Mouse (Mus musculus): ENCODE results near the gene Tagap.
"Not testable (repeated sequence)": the region's sequence is repeated elsewhere in the genome, so short reads cannot be mapped to it uniquely, and the experiment has no call there.

The Tagap gene

DNA sequence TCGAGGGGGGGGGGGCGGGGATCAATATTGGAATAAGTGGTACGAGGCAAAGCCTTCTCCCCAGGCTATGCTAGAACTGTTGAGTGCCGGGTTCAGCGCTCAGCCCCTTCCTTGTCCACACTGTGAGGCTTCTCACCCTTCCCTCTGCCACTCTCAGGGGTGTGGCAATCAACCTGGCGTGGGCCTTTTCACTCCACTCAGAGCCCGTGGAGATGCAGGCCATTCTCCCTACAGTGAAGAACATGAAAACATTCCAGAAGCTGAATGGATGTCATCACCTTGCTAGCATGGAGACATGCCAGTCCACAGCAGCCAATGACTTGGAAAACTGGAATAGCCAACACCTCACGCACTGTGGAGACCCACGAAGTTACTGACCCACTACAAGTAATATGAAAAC is 10.0 kb upstream of the Tagap start:
- no peak for DNase-seq (ENCODE audit: low spot score)

DNA sequence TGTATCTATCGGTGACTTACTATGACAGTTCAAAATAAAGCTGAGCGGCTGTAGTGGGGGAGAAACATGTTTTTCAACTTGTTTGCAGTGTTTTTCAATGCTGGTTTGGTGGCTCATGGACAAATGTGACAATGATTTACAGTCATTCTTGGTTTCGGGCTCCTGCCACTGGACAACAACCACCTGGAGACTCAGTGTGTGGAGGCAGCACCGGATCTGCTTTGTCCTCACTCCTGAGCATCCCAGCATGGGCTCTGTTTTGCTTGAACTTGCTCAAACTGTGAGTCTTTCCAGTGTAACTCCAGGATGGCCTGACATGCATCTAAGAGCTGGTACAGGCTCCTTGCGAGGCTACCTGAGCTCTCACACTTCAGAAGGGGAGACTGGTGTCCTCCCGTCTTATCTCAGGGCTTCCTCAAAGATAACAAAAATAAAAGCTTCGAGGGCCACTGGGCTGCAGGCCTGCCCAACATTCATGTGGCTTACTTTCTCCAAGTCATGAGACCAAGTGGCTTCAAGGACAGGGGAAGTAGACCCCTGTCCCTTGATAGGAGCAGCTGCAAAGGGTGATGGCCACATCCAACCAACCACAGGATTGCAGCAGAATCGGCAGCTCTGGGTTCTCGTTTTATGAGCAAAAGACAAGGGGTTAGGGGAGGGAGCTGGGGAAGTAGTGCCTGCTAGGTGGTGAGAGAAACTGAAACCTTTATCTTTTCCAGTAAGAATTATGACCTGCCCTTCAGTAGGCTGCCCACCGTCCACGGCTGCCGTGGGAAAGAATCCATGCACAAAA is 8.8 kb upstream of the Tagap start:
- DNase-seq (ENCODE audit: low spot score): no peak

DNA sequence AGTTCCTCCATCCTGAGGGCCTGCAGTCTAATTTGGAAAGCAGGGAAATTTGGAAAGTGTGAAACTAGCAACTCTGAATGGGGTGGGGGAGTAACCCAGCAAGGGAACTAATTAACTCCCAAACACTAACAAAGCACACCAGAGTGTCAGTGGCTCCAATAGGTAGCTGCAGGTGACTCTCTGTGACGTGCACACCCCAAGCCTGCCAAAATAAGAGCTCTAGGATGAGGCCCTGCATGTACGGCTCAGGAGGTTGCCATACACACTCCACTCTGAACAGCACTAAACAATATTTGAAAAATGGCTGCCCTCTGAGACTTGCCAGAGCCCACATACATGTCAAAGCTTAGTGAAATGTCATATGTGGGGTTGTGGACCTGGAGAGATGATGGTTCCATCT is 7.4 kb upstream of the Tagap start:
- no peak for DNase-seq (ENCODE audit: low spot score)

DNA sequence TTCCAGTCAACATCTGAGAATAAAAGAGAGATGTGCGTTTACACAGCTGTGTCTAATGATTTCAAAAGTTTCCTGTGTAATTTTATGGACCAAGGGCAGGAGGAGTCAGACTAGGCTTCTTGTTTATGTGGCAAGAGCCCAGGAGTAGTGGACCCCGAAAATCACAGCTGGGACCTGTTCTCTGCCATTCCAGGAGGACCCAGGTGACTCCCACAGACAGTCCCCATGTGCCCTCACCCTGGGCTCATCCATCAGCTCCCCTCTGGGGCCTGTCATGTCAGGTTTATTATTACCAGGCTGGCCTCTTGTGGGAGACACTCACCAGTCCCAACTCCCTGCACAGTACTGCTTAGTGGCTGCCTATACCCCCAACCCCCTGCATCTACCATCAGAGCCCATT is 6.6 kb upstream of the Tagap start:
- no peak for DNase-seq (ENCODE audit: low spot score)

DNA sequence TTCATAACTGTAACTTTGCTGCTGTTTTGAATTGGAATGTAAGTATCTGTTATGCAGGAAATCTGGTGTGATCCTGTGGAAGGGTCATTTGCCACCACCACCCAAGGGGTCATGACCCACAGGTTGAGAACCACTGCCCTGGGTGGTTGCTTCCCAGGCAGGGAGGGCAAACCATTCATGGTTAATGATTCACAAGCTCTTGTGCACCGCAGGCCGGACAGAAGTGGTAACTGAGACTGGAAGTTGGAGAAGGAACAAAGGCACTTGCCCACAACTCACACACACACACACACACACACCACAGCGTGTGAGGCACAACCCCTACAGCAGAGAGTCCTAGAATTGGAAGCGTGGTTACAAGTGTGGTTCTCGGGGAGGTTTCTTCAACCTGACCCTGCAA is 3.2 kb upstream of the Tagap start:
- no peak for DNase-seq (ENCODE audit: low spot score)

DNA sequence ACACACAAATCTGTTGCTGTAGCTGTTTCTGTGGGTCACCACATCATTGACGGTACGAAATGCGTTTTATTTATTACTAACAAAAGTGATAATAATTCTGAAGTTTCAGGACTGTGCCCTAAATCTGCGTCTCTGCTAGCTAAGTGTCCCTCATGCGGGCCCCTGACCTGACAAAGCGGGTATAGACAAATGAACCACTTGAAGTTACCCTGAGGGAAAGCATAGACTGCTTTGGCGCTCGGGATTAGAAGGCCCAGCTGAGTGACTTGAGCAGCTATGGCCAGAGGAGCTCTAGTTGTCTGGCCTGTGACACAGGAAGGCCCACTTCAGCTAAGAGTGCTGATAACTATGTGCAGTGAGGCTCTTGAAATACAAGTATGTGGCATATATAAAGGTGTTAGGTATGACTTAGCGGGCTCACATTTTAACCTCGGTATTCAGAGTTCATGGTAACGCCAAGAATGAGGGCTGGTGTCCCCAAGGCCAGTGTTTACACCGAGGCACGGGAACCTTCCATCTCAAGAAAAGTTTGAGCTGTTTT is 1.5 kb upstream of the Tagap start:
- DNase-seq (ENCODE audit: low spot score): no peak

DNA sequence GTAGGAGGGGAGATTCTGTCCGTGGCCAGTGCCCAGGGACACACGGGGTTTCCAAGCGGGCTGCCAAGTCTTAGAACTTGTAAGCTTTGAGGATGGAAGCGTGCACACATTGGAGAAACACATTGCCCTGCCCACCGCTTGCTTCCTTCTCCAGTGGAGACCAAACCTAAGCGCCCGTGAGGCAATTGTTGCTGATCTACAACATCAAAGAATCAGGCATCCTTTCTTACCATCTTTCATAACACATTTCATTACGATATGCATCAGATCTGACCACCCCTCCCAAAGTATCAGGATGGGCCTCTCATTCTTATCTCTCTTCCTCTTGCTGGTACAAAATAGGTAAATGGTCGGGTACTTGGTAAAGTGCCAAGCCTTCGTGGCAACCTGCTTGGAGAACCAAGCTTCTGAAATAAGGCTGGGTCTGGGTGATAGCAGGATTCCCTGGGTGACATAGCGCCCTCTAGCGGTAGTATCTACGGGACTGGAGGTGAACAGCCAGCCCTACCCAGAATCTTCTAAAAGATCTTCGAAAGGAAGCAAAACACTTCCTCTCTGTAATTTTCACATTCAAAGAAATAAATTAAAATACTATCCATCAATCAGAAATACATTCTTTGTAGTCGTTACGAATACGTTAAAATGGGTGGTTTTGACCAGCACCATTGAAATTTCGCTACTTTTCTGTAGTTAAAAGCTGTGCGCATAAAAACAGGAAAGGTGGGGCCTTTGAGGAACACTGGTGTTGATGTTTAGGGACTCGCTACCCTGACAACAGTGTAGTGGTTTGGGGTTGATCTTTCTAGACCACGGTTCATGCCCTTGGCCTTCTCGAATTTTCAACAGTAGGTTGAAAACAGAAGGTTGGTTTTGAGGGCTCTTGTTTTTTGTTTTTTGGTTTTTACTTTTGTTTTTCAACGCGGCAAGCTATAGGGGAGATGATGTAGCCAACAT is 2.1 kb downstream of the Tagap start:
- peak; percentile 75 for DNase-seq (ENCODE audit: low spot score)

DNA sequence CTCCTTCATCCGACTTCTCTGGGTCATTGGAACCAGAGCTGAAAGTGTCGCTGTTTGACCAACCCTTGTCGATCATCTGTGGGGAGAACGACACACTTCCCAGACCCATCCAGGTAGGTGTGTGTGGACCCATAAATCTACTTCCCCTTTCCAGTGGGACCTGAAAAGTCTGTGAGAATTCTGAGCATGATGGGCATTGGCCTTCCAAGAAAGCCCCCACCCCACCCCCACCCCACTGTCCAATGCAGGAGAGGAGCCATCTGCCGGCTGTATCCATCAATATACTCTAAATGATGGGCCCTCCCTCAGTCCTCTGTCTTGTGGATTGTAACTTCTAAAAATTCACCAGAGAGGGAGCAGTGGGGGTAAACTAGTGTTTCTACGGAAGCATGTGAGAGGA is 2.9 kb downstream of the Tagap start:
- no peak for DNase-seq (ENCODE audit: low spot score)

DNA sequence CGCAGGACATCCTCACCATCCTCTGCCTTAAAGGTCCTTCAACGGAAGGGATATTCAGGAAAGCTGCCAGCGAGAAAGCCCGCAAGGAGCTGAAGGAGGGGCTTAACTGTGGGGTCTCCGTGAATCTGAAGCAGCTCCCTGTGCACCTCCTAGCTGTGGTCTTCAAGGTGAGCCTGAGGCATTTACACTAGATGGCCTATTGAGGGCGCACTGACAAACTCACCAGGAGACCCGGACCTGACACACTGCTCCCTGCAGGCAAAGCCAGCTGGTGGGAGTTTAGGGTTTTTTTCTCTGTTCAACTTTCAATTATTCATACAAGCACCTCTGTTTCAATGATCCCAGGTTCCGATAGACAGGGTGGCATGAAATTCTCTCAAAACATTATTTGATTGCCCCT is 3.5 kb downstream of the Tagap start:
- no peak for DNase-seq (ENCODE audit: low spot score)

DNA sequence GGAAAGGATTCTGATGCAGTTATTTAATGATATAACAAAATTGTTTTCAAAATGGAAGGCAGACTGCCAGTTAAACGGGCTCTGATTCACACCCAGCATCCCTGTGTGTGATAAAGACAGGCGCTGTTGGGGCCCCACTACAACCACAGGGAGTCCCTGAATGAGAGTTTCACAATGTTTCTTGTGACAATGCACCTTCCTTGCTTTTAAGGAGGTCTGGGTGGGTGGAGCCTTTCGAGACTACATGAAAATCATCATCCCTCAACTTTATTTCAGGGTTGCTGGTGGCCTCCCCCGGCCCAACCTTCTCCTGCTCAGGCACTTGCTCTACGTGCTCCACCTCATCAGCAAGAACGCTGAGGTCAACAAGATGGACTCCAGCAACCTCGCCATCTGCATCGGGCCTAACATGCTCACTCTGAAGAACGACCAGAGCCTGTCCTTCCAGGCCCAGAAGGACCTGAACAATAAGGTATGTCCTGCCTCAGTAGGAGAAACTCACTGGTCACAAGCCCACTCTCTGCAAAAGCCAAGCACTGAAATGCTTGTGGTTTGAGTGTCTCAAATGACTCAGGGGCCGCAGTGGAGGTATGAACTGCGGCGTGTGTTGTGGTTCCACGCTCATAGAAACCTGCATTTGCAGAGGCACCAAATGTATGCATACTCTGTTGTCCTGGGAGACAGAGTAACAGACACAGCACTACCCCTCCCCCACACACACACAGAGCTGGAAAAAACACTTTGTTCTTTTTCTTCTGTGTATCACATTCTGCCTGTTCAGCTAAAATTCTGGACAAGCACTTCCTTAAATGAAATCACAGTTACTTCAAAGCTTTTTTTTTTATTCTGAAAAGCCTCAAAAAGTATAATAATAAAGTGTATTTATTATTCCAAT is 5.5 kb downstream of the Tagap start:
- no peak for DNase-seq (ENCODE audit: low spot score)

DNA sequence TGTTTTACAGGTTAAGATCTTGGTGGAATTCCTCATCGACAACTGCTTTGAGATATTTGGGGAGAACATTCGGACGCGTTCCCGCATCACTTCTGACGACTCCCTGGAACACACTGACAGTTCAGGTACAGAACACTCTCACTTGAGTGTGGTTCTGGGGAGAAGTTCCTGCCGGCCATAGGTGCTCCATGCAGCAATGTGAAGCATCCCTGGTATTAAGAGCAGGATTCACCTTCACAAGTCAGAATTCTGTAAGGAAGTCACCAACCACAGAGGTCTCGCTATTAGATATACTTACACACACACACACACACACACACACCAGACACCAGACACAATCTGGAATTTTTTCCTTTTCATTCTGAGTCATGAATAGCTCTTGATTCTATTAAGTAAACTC is 6.3 kb downstream of the Tagap start:
- not testable (repeated sequence) for DNase-seq (ENCODE audit: low spot score)

DNA sequence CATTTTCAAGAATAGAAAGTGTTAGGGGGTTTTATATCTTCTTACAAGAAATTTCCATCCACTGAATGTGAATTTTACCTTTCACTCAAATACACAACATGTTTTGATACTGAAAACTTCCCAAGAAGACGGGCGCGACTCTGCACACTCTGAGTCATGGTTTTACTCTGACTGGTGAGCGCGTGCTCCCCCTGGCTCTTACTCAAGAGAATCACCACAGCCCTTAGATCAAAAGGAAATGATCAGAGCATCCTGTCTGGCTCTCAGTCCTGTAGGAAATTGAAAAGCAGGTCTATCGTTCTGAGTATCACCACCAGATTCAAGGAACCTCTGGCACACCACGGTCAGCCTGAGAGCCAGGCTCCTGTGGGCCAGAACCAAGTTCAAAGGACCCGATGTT is 13.8 kb downstream of the Tagap start:
- no peak for DNase-seq (ENCODE audit: low spot score)

DNA sequence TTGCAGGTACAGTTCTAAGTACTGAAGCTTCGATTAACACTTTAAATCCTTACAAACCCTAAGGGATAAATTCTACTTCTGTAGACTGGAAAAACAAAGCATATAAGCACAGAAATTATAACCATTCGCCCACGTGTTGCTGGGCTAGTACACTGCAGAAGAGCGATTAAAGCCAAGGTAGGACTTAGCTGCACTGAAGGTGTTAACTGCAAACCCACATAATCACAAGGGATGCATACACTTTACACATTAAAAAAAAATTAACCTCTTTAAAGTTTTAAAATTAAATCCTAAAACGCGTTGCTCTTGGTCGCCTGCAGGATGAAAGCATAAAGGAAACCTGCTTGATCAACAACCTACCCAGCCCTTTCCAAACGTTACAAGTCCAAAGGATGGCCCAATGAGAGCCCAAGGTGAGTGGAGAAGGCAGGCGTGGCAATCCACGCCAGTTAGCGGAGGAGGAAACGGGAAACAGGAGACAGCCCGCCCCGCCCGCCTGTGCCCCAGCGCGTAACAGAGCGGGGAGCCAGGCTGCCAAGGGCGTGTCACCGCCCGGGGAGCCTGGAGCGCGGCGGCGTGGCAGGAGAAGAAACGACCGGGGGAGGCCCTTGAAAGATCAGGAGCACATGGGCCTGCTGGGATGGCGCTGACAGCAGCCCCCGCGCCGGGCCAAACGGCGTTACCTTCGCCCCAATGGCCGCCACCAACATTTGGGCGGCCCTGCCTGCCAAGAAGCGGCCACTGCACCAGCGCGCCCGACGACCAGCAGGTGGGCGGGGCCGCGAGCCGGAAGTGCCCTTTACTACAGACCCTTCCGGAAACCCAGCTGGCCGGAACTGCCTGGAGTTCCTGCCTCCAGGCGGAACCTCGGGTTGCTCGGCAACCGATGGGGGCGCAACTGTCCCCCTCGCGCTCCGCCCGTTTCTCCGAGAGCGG is 19.6 kb downstream of the Tagap start, which contains the start of gene Rsph3a:
Rsph3a (plus strand) TSS at position 498 of the 936 bp plus-strand sequence.
- peak; percentile 68 for DNase-seq (ENCODE audit: low spot score)

DNA sequence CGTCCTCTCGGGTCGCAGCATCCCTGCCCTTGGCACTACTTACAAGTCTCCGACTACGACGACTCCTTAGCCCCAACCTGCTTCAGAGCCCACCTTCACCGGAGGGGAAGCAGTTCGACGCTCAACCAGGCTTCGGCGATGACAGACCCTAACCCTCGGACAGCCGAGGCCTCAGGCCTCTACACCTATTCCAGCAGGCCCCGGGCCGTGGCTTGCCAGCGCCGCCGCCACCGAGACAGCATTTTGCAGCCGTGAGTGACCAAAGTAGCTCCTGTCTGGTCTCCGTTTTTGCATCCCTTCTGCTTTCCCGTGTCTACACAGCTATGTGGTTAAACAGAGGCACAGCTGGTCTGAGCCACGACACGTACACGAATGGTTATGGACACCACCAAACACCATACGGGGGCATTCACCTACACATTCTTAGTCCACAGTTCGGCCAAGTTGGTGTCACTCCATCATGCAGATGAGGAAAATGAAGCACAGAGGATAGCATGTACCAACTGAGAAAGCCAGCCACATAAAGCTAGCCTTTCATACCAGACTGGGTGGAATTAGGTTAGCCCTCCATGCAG is 20.3 kb downstream of the Tagap start:
- not testable (repeated sequence) for DNase-seq (ENCODE audit: low spot score)

DNA sequence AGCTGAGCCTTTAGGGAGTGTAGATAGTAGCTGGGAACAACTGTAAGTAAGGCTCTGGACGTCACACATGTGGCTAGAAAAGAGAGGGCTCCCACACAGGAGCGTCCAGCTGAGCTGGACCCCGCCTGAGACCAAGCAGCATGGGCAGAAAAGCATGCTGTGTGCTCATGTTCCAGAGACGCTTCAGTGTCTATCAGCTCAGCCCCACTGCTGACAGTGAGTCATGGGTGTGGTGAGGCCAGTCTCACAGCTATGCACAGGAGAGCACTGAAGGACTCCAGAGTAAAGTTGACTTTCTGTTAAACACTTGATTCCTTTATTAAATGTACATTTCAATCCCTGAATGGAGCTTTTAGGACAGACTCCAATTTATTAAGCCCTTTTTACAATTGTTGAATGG is 25.5 kb downstream of the Tagap start:
- DNase-seq (ENCODE audit: low spot score): not testable (repeated sequence)

DNA sequence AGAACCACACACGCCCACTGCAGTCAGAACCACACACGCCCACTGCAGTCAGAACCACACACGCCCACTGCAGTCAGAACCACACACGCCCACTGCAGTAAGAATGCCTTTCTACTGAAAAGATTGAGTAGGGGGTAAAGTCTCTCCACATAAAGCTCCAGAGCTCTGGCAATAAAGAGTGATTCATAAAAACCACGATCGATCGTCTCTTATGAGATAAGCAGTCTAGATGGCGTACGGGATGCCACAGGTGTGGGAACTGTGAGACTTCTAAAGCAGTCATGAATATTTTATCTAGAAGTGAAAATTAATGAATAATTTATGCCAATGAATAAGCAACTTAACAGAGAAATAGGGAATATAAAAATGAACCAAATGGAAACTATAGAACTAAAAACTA is 31.4 kb downstream of the Tagap start:
- DNase-seq (ENCODE audit: low spot score): not testable (repeated sequence)

DNA sequence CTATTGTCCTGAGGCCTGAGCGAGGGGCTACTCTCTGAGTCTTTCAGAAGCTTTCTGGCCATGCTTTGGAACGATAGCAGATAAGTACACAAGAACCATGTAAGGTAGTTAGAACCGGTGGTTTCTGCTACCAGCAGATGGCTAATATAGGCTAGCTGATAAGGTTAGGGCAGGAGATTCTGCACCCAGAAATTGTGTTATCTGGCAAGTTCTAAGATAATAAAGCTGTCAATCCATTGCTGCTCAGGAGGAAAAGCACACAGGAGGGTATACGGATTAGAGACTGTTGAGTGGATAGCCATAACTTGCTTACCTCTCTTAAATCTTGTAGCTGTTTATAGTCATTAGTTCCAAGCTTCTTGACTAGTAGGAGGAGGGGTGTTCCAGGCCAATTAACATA is 37.5 kb downstream of the Tagap start:
- DNase-seq (ENCODE audit: low spot score): not testable (repeated sequence)

DNA sequence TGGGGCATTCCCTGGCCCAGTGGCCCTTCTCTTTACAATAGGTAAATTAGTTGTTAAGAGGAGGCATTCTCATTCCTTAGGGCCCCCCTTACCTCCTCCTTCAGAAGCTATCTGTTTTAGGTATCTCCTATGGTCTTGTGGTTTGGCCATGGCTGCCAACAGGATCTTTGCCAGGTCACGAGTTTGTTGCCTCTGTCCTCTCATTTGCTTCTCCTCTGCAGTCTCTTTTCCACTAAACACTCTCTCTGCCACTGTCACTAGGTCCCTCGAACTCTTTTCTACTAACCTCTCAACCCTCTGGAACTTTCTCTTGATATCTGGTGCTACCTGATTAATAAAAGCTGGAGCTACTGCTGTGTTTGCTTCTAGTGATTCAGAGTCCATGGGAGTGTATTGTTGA is 38.6 kb downstream of the Tagap start:
- not testable (repeated sequence) for DNase-seq (ENCODE audit: low spot score)

DNA sequence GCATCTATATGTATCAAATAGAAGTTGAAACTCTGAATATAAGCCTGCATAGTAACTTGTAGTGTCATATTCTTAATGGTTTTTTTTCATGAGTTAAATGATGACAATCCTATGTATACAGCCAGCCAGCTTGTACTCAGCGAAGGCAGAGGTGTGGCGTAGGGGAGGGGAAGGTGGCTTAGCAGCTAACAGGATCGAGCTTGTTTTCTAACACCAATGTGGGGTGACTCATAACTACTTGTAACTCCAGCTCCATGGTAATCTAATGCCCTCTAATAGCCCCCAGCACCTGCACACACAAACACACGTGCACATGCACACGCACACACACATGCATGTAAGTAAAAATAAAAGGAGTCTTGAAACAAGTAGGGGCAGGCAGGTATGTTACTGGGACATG is 42.7 kb downstream of the Tagap start:
- not testable (repeated sequence) for DNase-seq (ENCODE audit: low spot score)

DNA sequence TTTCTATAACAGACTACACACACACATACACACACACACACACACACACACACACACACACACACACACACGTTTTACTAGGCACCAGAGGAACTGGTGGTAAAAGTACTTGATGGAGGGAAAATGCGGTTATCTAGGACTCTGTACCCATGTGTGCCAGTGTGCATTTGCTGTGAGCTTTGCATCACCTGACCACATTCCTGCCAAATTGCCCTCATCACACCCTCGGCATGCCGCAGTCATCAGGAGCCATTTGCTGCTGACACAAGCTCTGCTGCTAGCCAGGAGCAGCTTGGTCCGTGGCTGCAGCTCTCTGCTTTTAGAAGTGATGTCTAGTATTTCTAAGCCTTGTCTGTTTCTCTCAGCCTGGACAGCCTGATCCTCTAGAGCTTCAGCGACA is 44.0 kb downstream of the Tagap start:
- DNase-seq (ENCODE audit: low spot score): not testable (repeated sequence)

Data from spleen, adult 12 weeks (tissue).